Mouse (Mus musculus): ENCODE measurements around the gene Fam78a. TPM values are rescaled to one million over a fixed set of nuclear protein-coding genes. Genes with fewer than 3 reads are reported as not detected.

The Fam78a gene
- polyA plus RNA-seq, 1 experiment from 2014 or later = 0.56 TPM

- H3K27ac ChIP-seq = no peak overlapping the region
- ATAC-seq (ENCODE audit: low FRiP score) (no peak), DNase-seq (ENCODE audit: low spot score) (no peak)
- WGBS = 83% methylated on average over 5 of the region's 5 CpGs
- H3K4me2 ChIP-seq (replicated peaks) = no peak overlapping the region
- no peaks in the 10 kb centered on the region for H3K4me1 ChIP-seq (replicated peaks; ENCODE audit: control insufficient read depth, insufficient read depth, low read length)
- no peak overlapping the region for H3K9ac ChIP-seq
- H3K36me3 ChIP-seq (replicated peaks; ENCODE audit: control insufficient read depth, insufficient read depth) = no peaks in the 10 kb centered on the region
- H3K9me3 ChIP-seq (ENCODE audit: control insufficient read depth, low read length) = no peaks in the 10 kb centered on the region
- H3K4me3 ChIP-seq (replicated peaks; ENCODE audit: low read length) = no peak overlapping the region
- no peaks in the 10 kb centered on the region for H3K27me3 ChIP-seq (ENCODE audit: control insufficient read depth, insufficient read depth, low read length)
Measured at GRCm38 (mm10) chr2:32065371-32065791, 19.3 kb downstream of the Fam78a start.

- DNase-seq (ENCODE audit: low spot score) = no peak
- 47% methylated on average over 13 of the region's 13 CpGs for WGBS
- ATAC-seq (ENCODE audit: low FRiP score) = no peak
Measured at GRCm38 (mm10) chr2:32064913-32065312, 19.7 kb downstream of the Fam78a start.

GRCm38 (mm10) chr2:32063451-32064151 lies 21.1 kb downstream of the Fam78a start:
- DNase-seq (ENCODE audit: low spot score) = no peak
- no peak for ATAC-seq (ENCODE audit: low FRiP score)
- H3K9ac ChIP-seq = no peak overlapping the region
- no peaks in the 10 kb centered on the region for H3K27me3 ChIP-seq (ENCODE audit: control insufficient read depth, insufficient read depth, low read length)
- H3K4me2 ChIP-seq (replicated peaks) = no peak overlapping the region
- 86% methylated on average over 7 of the region's 7 CpGs for WGBS
- no peaks in the 10 kb centered on the region for H3K4me1 ChIP-seq (replicated peaks; ENCODE audit: control insufficient read depth, insufficient read depth, low read length)
- H3K36me3 ChIP-seq (replicated peaks; ENCODE audit: control insufficient read depth, insufficient read depth) = no peaks in the 10 kb centered on the region
- no peak overlapping the region for H3K27ac ChIP-seq
- H3K9me3 ChIP-seq (ENCODE audit: control insufficient read depth, low read length) = no peaks in the 10 kb centered on the region
- no peak overlapping the region for H3K4me3 ChIP-seq (replicated peaks; ENCODE audit: low read length)

More at GRCm38 (mm10) chr2:32064913-32065312, 19.7 kb downstream of the Fam78a start:
- Histone ChIP-seq H3K4me1 (replicated peaks; ENCODE audit: control insufficient read depth, insufficient read depth, low read length) (no peaks in the 10 kb centered on the region), H3K4me2 (replicated peaks) (no peak overlapping the region), H3K9ac (no peak overlapping the region), H3K4me3 (replicated peaks; ENCODE audit: low read length) (no peak overlapping the region), H3K27me3 (ENCODE audit: control insufficient read depth, insufficient read depth, low read length) (no peaks in the 10 kb centered on the region), H3K36me3 (replicated peaks; ENCODE audit: control insufficient read depth, insufficient read depth) (no peaks in the 10 kb centered on the region), H3K9me3 (ENCODE audit: control insufficient read depth, low read length) (no peaks in the 10 kb centered on the region), H3K27ac (no peak overlapping the region)

- 88% methylated on average over 15 of the region's 15 CpGs for WGBS
- DNase-seq (ENCODE audit: low spot score) (no peak), ATAC-seq (ENCODE audit: low FRiP score) (no peak)
Measured at GRCm38 (mm10) chr2:32062626-32063410, 21.8 kb downstream of the Fam78a start.

GRCm38 (mm10) chr2:32061722-32062505 lies 22.7 kb downstream of the Fam78a start:
- H3K4me1 ChIP-seq (replicated peaks; ENCODE audit: control insufficient read depth, insufficient read depth, low read length) = no peaks in the 10 kb centered on the region
- no peak overlapping the region for H3K4me3 ChIP-seq (replicated peaks; ENCODE audit: low read length)
- no peak for DNase-seq (ENCODE audit: low spot score)
- no peaks in the 10 kb centered on the region for H3K27me3 ChIP-seq (ENCODE audit: control insufficient read depth, insufficient read depth, low read length)
- H3K27ac ChIP-seq = no peak overlapping the region
- H3K9me3 ChIP-seq (ENCODE audit: control insufficient read depth, low read length) = no peaks in the 10 kb centered on the region
- WGBS = 81% methylated on average over 12 of the region's 12 CpGs
- H3K36me3 ChIP-seq (replicated peaks; ENCODE audit: control insufficient read depth, insufficient read depth) = no peaks in the 10 kb centered on the region
- H3K4me2 ChIP-seq (replicated peaks) = no peak overlapping the region
- no peak overlapping the region for H3K9ac ChIP-seq
- ATAC-seq (ENCODE audit: low FRiP score) = no peak

More at GRCm38 (mm10) chr2:32062626-32063410, 21.8 kb downstream of the Fam78a start:
- Histone ChIP-seq H3K9me3 (ENCODE audit: control insufficient read depth, low read length) (no peaks in the 10 kb centered on the region), H3K4me1 (replicated peaks; ENCODE audit: control insufficient read depth, insufficient read depth, low read length) (no peaks in the 10 kb centered on the region), H3K27me3 (ENCODE audit: control insufficient read depth, insufficient read depth, low read length) (no peaks in the 10 kb centered on the region), H3K36me3 (replicated peaks; ENCODE audit: control insufficient read depth, insufficient read depth) (no peaks in the 10 kb centered on the region), H3K27ac (no peak overlapping the region), H3K4me2 (replicated peaks) (no peak overlapping the region), H3K4me3 (replicated peaks; ENCODE audit: low read length) (no peak overlapping the region), H3K9ac (no peak overlapping the region)

GRCm38 (mm10) chr2:32061189-32061588 lies 23.5 kb downstream of the Fam78a start:
- no peak overlapping the region for H3K4me3 ChIP-seq (replicated peaks; ENCODE audit: low read length)
- no peak overlapping the region for H3K4me2 ChIP-seq (replicated peaks)
- ATAC-seq (ENCODE audit: low FRiP score) (no peak), DNase-seq (ENCODE audit: low spot score) (no peak)
- H3K36me3 ChIP-seq (replicated peaks; ENCODE audit: control insufficient read depth, insufficient read depth) = no peaks in the 10 kb centered on the region
- no peak overlapping the region for H3K9ac ChIP-seq
- no peaks in the 10 kb centered on the region for H3K4me1 ChIP-seq (replicated peaks; ENCODE audit: control insufficient read depth, insufficient read depth, low read length)
- H3K27ac ChIP-seq = no peak overlapping the region
- 64% methylated on average over 2 of the region's 2 CpGs for WGBS
- no peaks in the 10 kb centered on the region for H3K27me3 ChIP-seq (ENCODE audit: control insufficient read depth, insufficient read depth, low read length)
- no peaks in the 10 kb centered on the region for H3K9me3 ChIP-seq (ENCODE audit: control insufficient read depth, low read length)

GRCm38 (mm10) chr2:32060228-32060805 lies 24.3 kb downstream of the Fam78a start:
- H3K9ac ChIP-seq = no peak overlapping the region
- H3K4me3 ChIP-seq (replicated peaks; ENCODE audit: low read length) = no peak overlapping the region
- no peaks in the 10 kb centered on the region for H3K9me3 ChIP-seq (ENCODE audit: control insufficient read depth, low read length)
- H3K4me2 ChIP-seq (replicated peaks) = no peak overlapping the region
- ATAC-seq (ENCODE audit: low FRiP score) (no peak), DNase-seq (ENCODE audit: low spot score) (no peak)
- no peaks in the 10 kb centered on the region for H3K27me3 ChIP-seq (ENCODE audit: control insufficient read depth, insufficient read depth, low read length)
- H3K36me3 ChIP-seq (replicated peaks; ENCODE audit: control insufficient read depth, insufficient read depth) = no peaks in the 10 kb centered on the region
- 68% methylated on average over 6 of the region's 6 CpGs for WGBS
- no peaks in the 10 kb centered on the region for H3K4me1 ChIP-seq (replicated peaks; ENCODE audit: control insufficient read depth, insufficient read depth, low read length)
- no peak overlapping the region for H3K27ac ChIP-seq

GRCm38 (mm10) chr2:32059613-32060012 lies 25.0 kb downstream of the Fam78a start:
- no peaks in the 10 kb centered on the region for H3K36me3 ChIP-seq (replicated peaks; ENCODE audit: control insufficient read depth, insufficient read depth)
- no peak overlapping the region for H3K4me2 ChIP-seq (replicated peaks)
- WGBS = 77% methylated on average over 6 of the region's 6 CpGs
- no peaks in the 10 kb centered on the region for H3K4me1 ChIP-seq (replicated peaks; ENCODE audit: control insufficient read depth, insufficient read depth, low read length)
- no peaks in the 10 kb centered on the region for H3K9me3 ChIP-seq (ENCODE audit: control insufficient read depth, low read length)
- no peak overlapping the region for H3K27ac ChIP-seq
- no peak overlapping the region for H3K9ac ChIP-seq
- H3K4me3 ChIP-seq (replicated peaks; ENCODE audit: low read length) = no peak overlapping the region
- DNase-seq (ENCODE audit: low spot score) = no peak
- H3K27me3 ChIP-seq (ENCODE audit: control insufficient read depth, insufficient read depth, low read length) = no peaks in the 10 kb centered on the region
- no peak for ATAC-seq (ENCODE audit: low FRiP score)

- Histone ChIP-seq H3K4me2 (replicated peaks) (no peak overlapping the region), H3K9ac (no peak overlapping the region), H3K4me3 (replicated peaks; ENCODE audit: low read length) (no peak overlapping the region), H3K4me1 (replicated peaks; ENCODE audit: control insufficient read depth, insufficient read depth, low read length) (no peaks in the 10 kb centered on the region), H3K9me3 (ENCODE audit: control insufficient read depth, low read length) (no peaks in the 10 kb centered on the region), H3K27me3 (ENCODE audit: control insufficient read depth, insufficient read depth, low read length) (no peaks in the 10 kb centered on the region), H3K36me3 (replicated peaks; ENCODE audit: control insufficient read depth, insufficient read depth) (no peaks in the 10 kb centered on the region), H3K27ac (no peak overlapping the region)
- DNase-seq (ENCODE audit: low spot score) (no peak), ATAC-seq (ENCODE audit: low FRiP score) (no peak)
- WGBS = 41% methylated on average over 5 of the region's 5 CpGs
Measured at GRCm38 (mm10) chr2:32058716-32059115, 25.9 kb downstream of the Fam78a start.
